13 mouse cellular contexts compared by ENCODE assay signal in genomic region chr9:45537649-45538048, GRCm38 (mm10).
"Had no signal": no experiment of that assay in that cellular context is flagged by ENCODE, and none has a peak within 500 bp of the region (broad histone marks: within the 10 kb centered on the region; RNA-seq: fewer than 3 reads in every experiment).

No protein-coding gene starts in this region.

- H3K9ac ChIP-seq: limb, embryonic 12.5 days; liver, embryonic 13.5 days; liver, postnatal 0 days; midbrain, embryonic 12.5 days; neural tube, embryonic 13.5 days had no signal

- H3K36me3 ChIP-seq: limb, embryonic 12.5 days; liver, embryonic 13.5 days; midbrain, embryonic 12.5 days; neural tube, embryonic 13.5 days had no signal

- H3K4me1 ChIP-seq: liver, embryonic 13.5 days had no signal

- H3K9me3 ChIP-seq: liver, embryonic 13.5 days; midbrain, embryonic 12.5 days; neural tube, embryonic 13.5 days had no signal

- H3K4me2 ChIP-seq: limb, embryonic 12.5 days; liver, embryonic 13.5 days; midbrain, embryonic 12.5 days; neural tube, embryonic 13.5 days had no signal

- H3K4me3 ChIP-seq: limb, embryonic 12.5 days; liver, embryonic 13.5 days; midbrain, embryonic 12.5 days; neural tube, embryonic 13.5 days had no signal

- H3K27me3 ChIP-seq: liver, embryonic 13.5 days; midbrain, embryonic 12.5 days; neural tube, embryonic 13.5 days had no signal

- ATAC-seq: liver, postnatal 0 days; midbrain, embryonic 16.5 days had no signal

- DNase-seq: kidney, adult 18-20 months; kidney, postnatal 10 days; kidney, postnatal 4 days; liver; liver, embryonic 13.5 days; liver, postnatal 0 days; thymus, adult 18-20 months; thymus, postnatal 14 days had no signal

- H3K27ac ChIP-seq: limb, embryonic 12.5 days; liver, embryonic 13.5 days; midbrain, embryonic 12.5 days; neural tube, embryonic 13.5 days; stomach, postnatal 0 days had no signal
